Mouse (Mus musculus): ENCODE measurements around the gene Gm3317. TPM values are rescaled to one million over a fixed set of nuclear protein-coding genes. Genes with fewer than 3 reads are reported as not detected.

Gm3317 gene
- not detected for total RNA-seq (2023)

GRCm38 (mm10) chr14:5164235-5164634 is at the start of gene Gm3317:
TSS of gene Gm3317 (plus strand) at chr14:5164535.

GRCm38 (mm10) chr14:5131219-5131618 is 33.1 kb upstream of the Gm3317 start, which contains the start of gene Gm8279:
TSS of gene Gm8279 (plus strand) at chr14:5131519.

GRCm38 (mm10) chr14:5185493-5185892 is 21.2 kb downstream of the Gm3317 start, which contains the start of gene Gm8271:
TSS of gene Gm8271 (plus strand) at chr14:5185793.

Other genes starting within 250 kb of the Gm3317 start
- gene Gm8297, start 180.6 kb upstream of the Gm3317 start, total RNA-seq (2023) = not detected
- not detected for gene Gm3298, start 148.6 kb upstream of the Gm3317 start, total RNA-seq (2023)
- gene 4930555G01Rik, start 113.9 kb upstream of the Gm3317 start, total RNA-seq (2023) = not detected
- gene Gm8281, start 93.5 kb upstream of the Gm3317 start, total RNA-seq (2023) = not detected
- not detected for gene Gm8279, start 33.0 kb upstream of the Gm3317 start, total RNA-seq (2023)
- gene Gm8271, start 21.3 kb downstream of the Gm3317 start, total RNA-seq (2023) = not detected
- gene Gm3526, start 96.0 kb downstream of the Gm3317 start, total RNA-seq (2023) = not detected
- gene Gm3542, start 170.4 kb downstream of the Gm3317 start, total RNA-seq (2023) = not detected
- gene Gm3500, start 224.5 kb downstream of the Gm3317 start, total RNA-seq (2023) = not detected